Mouse (Mus musculus): ENCODE measurements at regions not wholly inside any gene's neighbourhood (a gene's known extent, or its start where the extent isn't known, plus 50 kb on each side); places are given as distances from the start of the nearest gene placed in this dataset.

GRCm38 (mm10) chr5:102257104-102257503, 187.4 kb upstream of the Wdfy3 start:
- no peaks in the 10 kb centered on the region for H3K36me3 ChIP-seq (ENCODE audit: control insufficient read depth, insufficient read depth, low read length)
- no peak overlapping the region for H3K4me2 ChIP-seq (ENCODE audit: low read depth, low read length)
- H3K4me1 ChIP-seq (ENCODE audit: control insufficient read depth, insufficient read depth, low read length) = no peaks in the 10 kb centered on the region; the same call in 1 of the 2 replicates
- ATAC-seq (ENCODE audit: low read depth) (peak; percentile 53; the same call in 1 of the 2 replicates), DNase-seq (ENCODE audit: low spot score) (peak; percentile 70)
- H3K27me3 ChIP-seq (replicated peaks; ENCODE audit: control insufficient read depth, insufficient read depth, low read length) = no peaks in the 10 kb centered on the region
- no peak overlapping the region for H3K27ac ChIP-seq (replicated peaks; ENCODE audit: low read depth, low read length)
- no peak overlapping the region for H3K4me3 ChIP-seq (ENCODE audit: low read depth, low read length)
- H3K9me3 ChIP-seq (ENCODE audit: control insufficient read depth, low read length) = no peaks in the 10 kb centered on the region
- H3K9ac ChIP-seq (ENCODE audit: low read depth, low read length) = no peak overlapping the region
- WGBS = 36% methylated on average over 2 of the region's 2 CpGs

- DNase-seq (ENCODE audit: low spot score) (peak; percentile 30), ATAC-seq (ENCODE audit: low read depth) (no peak)
- H3K27ac ChIP-seq (replicated peaks; ENCODE audit: low read depth, low read length) = no peak overlapping the region
- peaks cover 3% of the 10 kb centered on the region; the same call in 1 of the 2 replicates for H3K4me1 ChIP-seq (ENCODE audit: control insufficient read depth, insufficient read depth, low read length)
- no peaks in the 10 kb centered on the region for H3K9me3 ChIP-seq (ENCODE audit: control insufficient read depth, low read length)
- WGBS = 71% methylated on average over 5 of the region's 5 CpGs
- H3K4me3 ChIP-seq (ENCODE audit: low read depth, low read length) = no peak overlapping the region
- no peak overlapping the region for H3K4me2 ChIP-seq (ENCODE audit: low read depth, low read length)
- H3K36me3 ChIP-seq (ENCODE audit: control insufficient read depth, insufficient read depth, low read length) = no peaks in the 10 kb centered on the region
- no peaks in the 10 kb centered on the region for H3K27me3 ChIP-seq (replicated peaks; ENCODE audit: control insufficient read depth, insufficient read depth, low read length)
- no peak overlapping the region for H3K9ac ChIP-seq (ENCODE audit: low read depth, low read length)
Measured at GRCm38 (mm10) chr5:102261621-102262020, 191.9 kb upstream of the Wdfy3 start.

GRCm38 (mm10) chr5:102266451-102266850, 196.7 kb upstream of the Wdfy3 start:
- WGBS = 51% methylated on average over 11 of the region's 11 CpGs

GRCm38 (mm10) chr5:102267150-102267549, 197.4 kb upstream of the Wdfy3 start:
- ATAC-seq (ENCODE audit: low read depth) = no peak
- no peak overlapping the region for H3K4me3 ChIP-seq (ENCODE audit: low read depth, low read length)
- WGBS = 51% methylated on average over 3 of the region's 3 CpGs
- no peak overlapping the region for H3K9ac ChIP-seq (ENCODE audit: low read depth, low read length)
- DNase-seq (ENCODE audit: low spot score) = peak; percentile 64
- no peak overlapping the region for H3K27ac ChIP-seq (replicated peaks; ENCODE audit: low read depth, low read length)
- no peaks in the 10 kb centered on the region for H3K27me3 ChIP-seq (replicated peaks; ENCODE audit: control insufficient read depth, insufficient read depth, low read length)
- no peaks in the 10 kb centered on the region for H3K9me3 ChIP-seq (ENCODE audit: control insufficient read depth, low read length)
- no peaks in the 10 kb centered on the region for H3K36me3 ChIP-seq (ENCODE audit: control insufficient read depth, insufficient read depth, low read length)
- 0 out of 2 replicates have a peak, but pooled peaks cover 5% of the 10 kb centered on the region for H3K4me1 ChIP-seq (ENCODE audit: control insufficient read depth, insufficient read depth, low read length)
- H3K4me2 ChIP-seq (ENCODE audit: low read depth, low read length) = no peak overlapping the region

More at GRCm38 (mm10) chr5:102266451-102266850, 196.7 kb upstream of the Wdfy3 start:
- H3K36me3 ChIP-seq (ENCODE audit: control insufficient read depth, insufficient read depth, low read length) = no peaks in the 10 kb centered on the region
- H3K9me3 ChIP-seq (ENCODE audit: control insufficient read depth, low read length) = no peaks in the 10 kb centered on the region
- no peak overlapping the region for H3K4me3 ChIP-seq (ENCODE audit: low read depth, low read length)
- H3K27me3 ChIP-seq (replicated peaks; ENCODE audit: control insufficient read depth, insufficient read depth, low read length) = no peaks in the 10 kb centered on the region
- no peak overlapping the region for H3K9ac ChIP-seq (ENCODE audit: low read depth, low read length)
- H3K4me2 ChIP-seq (ENCODE audit: low read depth, low read length) = no peak overlapping the region
- H3K27ac ChIP-seq (replicated peaks; ENCODE audit: low read depth, low read length) = no peak overlapping the region
- DNase-seq (ENCODE audit: low spot score) = no peak
- H3K4me1 ChIP-seq (ENCODE audit: control insufficient read depth, insufficient read depth, low read length) = 0 out of 2 replicates have a peak, but pooled peaks cover 5% of the 10 kb centered on the region
- ATAC-seq (ENCODE audit: low read depth) = no peak

GRCm38 (mm10) chr5:102269204-102269603, 199.5 kb upstream of the Wdfy3 start:
- Histone ChIP-seq H3K27ac (replicated peaks; ENCODE audit: low read depth, low read length) (no peak overlapping the region), H3K9ac (ENCODE audit: low read depth, low read length) (no peak overlapping the region), H3K4me3 (ENCODE audit: low read depth, low read length) (no peak overlapping the region), H3K27me3 (replicated peaks; ENCODE audit: control insufficient read depth, insufficient read depth, low read length) (no peaks in the 10 kb centered on the region), H3K4me2 (ENCODE audit: low read depth, low read length) (no peak overlapping the region), H3K9me3 (ENCODE audit: control insufficient read depth, low read length) (no peaks in the 10 kb centered on the region), H3K4me1 (ENCODE audit: control insufficient read depth, insufficient read depth, low read length) (0 out of 2 replicates have a peak, but pooled peaks cover 5% of the 10 kb centered on the region), H3K36me3 (ENCODE audit: control insufficient read depth, insufficient read depth, low read length) (no peaks in the 10 kb centered on the region)
- ATAC-seq (ENCODE audit: low read depth) = no peak
- 90% methylated on average over 9 of the region's 9 CpGs for WGBS
- DNase-seq (ENCODE audit: low spot score) = no peak

GRCm38 (mm10) chr5:102275621-102276020, 205.6 kb upstream of the Arhgap24 start:
- Histone ChIP-seq H3K4me2 (ENCODE audit: low read depth, low read length) (no peak overlapping the region), H3K9me3 (ENCODE audit: control insufficient read depth, low read length) (0 out of 2 replicates have a peak, but pooled peaks cover 4% of the 10 kb centered on the region), H3K9ac (ENCODE audit: low read depth, low read length) (no peak overlapping the region), H3K27ac (replicated peaks; ENCODE audit: low read depth, low read length) (no peak overlapping the region), H3K36me3 (ENCODE audit: control insufficient read depth, insufficient read depth, low read length) (no peaks in the 10 kb centered on the region), H3K27me3 (replicated peaks; ENCODE audit: control insufficient read depth, insufficient read depth, low read length) (no peaks in the 10 kb centered on the region), H3K4me1 (ENCODE audit: control insufficient read depth, insufficient read depth, low read length) (no peaks in the 10 kb centered on the region), H3K4me3 (ENCODE audit: low read depth, low read length) (no peak overlapping the region)
- no peak for ATAC-seq (ENCODE audit: low read depth)
- DNase-seq (ENCODE audit: low spot score) = no peak
- 91% methylated on average over 3 of the region's 3 CpGs for WGBS

GRCm38 (mm10) chr5:102287131-102287530, 194.1 kb upstream of the Arhgap24 start:
- H3K27me3 ChIP-seq (replicated peaks; ENCODE audit: control insufficient read depth, insufficient read depth, low read length) = no peaks in the 10 kb centered on the region
- H3K4me2 ChIP-seq (ENCODE audit: low read depth, low read length) = no peak overlapping the region
- no peak overlapping the region for H3K9ac ChIP-seq (ENCODE audit: low read depth, low read length)
- no peak for ATAC-seq (ENCODE audit: low read depth)
- no peak overlapping the region for H3K4me3 ChIP-seq (ENCODE audit: low read depth, low read length)
- H3K27ac ChIP-seq (replicated peaks; ENCODE audit: low read depth, low read length) = no peak overlapping the region
- WGBS = 52% methylated on average over 4 of the region's 4 CpGs
- peak; percentile 61 for DNase-seq (ENCODE audit: low spot score)
- no peaks in the 10 kb centered on the region for H3K4me1 ChIP-seq (ENCODE audit: control insufficient read depth, insufficient read depth, low read length)
- H3K9me3 ChIP-seq (ENCODE audit: control insufficient read depth, low read length) = no peaks in the 10 kb centered on the region
- no peaks in the 10 kb centered on the region for H3K36me3 ChIP-seq (ENCODE audit: control insufficient read depth, insufficient read depth, low read length)

GRCm38 (mm10) chr5:102290866-102291265, 190.3 kb upstream of the Arhgap24 start:
- DNase-seq (ENCODE audit: low spot score) (no peak), ATAC-seq (ENCODE audit: low read depth) (no peak)
- 92% methylated on average over 7 of the region's 7 CpGs for WGBS
- H3K27me3 ChIP-seq (replicated peaks; ENCODE audit: control insufficient read depth, insufficient read depth, low read length) = no peaks in the 10 kb centered on the region
- no peaks in the 10 kb centered on the region for H3K9me3 ChIP-seq (ENCODE audit: control insufficient read depth, low read length)
- no peaks in the 10 kb centered on the region for H3K36me3 ChIP-seq (ENCODE audit: control insufficient read depth, insufficient read depth, low read length)
- H3K4me3 ChIP-seq (ENCODE audit: low read depth, low read length) = no peak overlapping the region
- no peak overlapping the region for H3K27ac ChIP-seq (replicated peaks; ENCODE audit: low read depth, low read length)
- no peaks in the 10 kb centered on the region for H3K4me1 ChIP-seq (ENCODE audit: control insufficient read depth, insufficient read depth, low read length)
- H3K9ac ChIP-seq (ENCODE audit: low read depth, low read length) = no peak overlapping the region
- H3K4me2 ChIP-seq (ENCODE audit: low read depth, low read length) = no peak overlapping the region

GRCm38 (mm10) chr5:102295564-102295963, 185.6 kb upstream of the Arhgap24 start:
- no peaks in the 10 kb centered on the region for H3K36me3 ChIP-seq (ENCODE audit: control insufficient read depth, insufficient read depth, low read length)
- no peak overlapping the region for H3K4me3 ChIP-seq (ENCODE audit: low read depth, low read length)
- H3K4me1 ChIP-seq (ENCODE audit: control insufficient read depth, insufficient read depth, low read length) = no peaks in the 10 kb centered on the region
- no peaks in the 10 kb centered on the region for H3K9me3 ChIP-seq (ENCODE audit: control insufficient read depth, low read length)
- no peaks in the 10 kb centered on the region for H3K27me3 ChIP-seq (replicated peaks; ENCODE audit: control insufficient read depth, insufficient read depth, low read length)
- ATAC-seq (ENCODE audit: low read depth) (no peak), DNase-seq (ENCODE audit: low spot score) (no peak)
- H3K4me2 ChIP-seq (ENCODE audit: low read depth, low read length) = no peak overlapping the region
- no peak overlapping the region for H3K9ac ChIP-seq (ENCODE audit: low read depth, low read length)
- WGBS = 85% methylated on average over 5 of the region's 5 CpGs
- H3K27ac ChIP-seq (replicated peaks; ENCODE audit: low read depth, low read length) = no peak overlapping the region

Measured in embryonic facial prominence, embryonic 14.5 days (tissue).